In genomic region chr2:166068261-166068660, GRCm38 (mm10) we compare ENCODE assay signal across 24 mouse cellular contexts.
A peak's percentile ranks its signal among the peaks of the same experiment; 100 is the strongest.
DNase-seq lines count a peak whose midpoint lies in the region; ATAC-seq lines count a peak whose summit lies in the region.
"Had no signal": no experiment of that assay in that cellular context is flagged by ENCODE, and none has a peak within 500 bp of the region (broad histone marks: within the 10 kb centered on the region; RNA-seq: fewer than 3 reads in every experiment).

No protein-coding gene starts in this region.

- intact Hi-C loops in heart, postnatal 36 days (cut with DNase I), result no loop called here

- no peak overlapping the region for H3K9ac ChIP-seq in limb, embryonic 11.5 days (ENCODE audit: low read length)
- H3K9ac ChIP-seq in neural tube, embryonic 13.5 days, result no peak overlapping the region
- no peak overlapping the region for H3K9ac ChIP-seq in neural tube, embryonic 15.5 days (replicated peaks)
- H3K9ac ChIP-seq: embryonic facial prominence, embryonic 12.5 days; forebrain, embryonic 13.5 days; forebrain, embryonic 15.5 days had no signal

- H3K27me3 ChIP-seq in limb, embryonic 11.5 days (ENCODE audit: control insufficient read depth, insufficient read depth, low read length), result no peaks in the 10 kb centered on the region
- H3K27me3 ChIP-seq in limb, embryonic 10.5 days (ENCODE audit: low read depth, poor library complexity, severe bottlenecking), result no peaks in the 10 kb centered on the region
- H3K27me3 ChIP-seq in neural tube, embryonic 13.5 days, result no peaks in the 10 kb centered on the region
- H3K27me3 ChIP-seq in neural tube, embryonic 15.5 days (replicated peaks), result no peaks in the 10 kb centered on the region
- H3K27me3 ChIP-seq: CH12.LX; embryonic facial prominence, embryonic 12.5 days; forebrain, embryonic 13.5 days; forebrain, embryonic 15.5 days; Patski had no signal

- no peak overlapping the region for H3K27ac ChIP-seq in limb, embryonic 11.5 days (replicated peaks; ENCODE audit: low read depth, low read length)
- H3K27ac ChIP-seq in limb, embryonic 10.5 days, result no peak overlapping the region
- H3K27ac ChIP-seq in neural tube, embryonic 13.5 days (replicated peaks), result peak overlapping the region; percentile 33; the same call in 1 of the 2 replicates
- no peak overlapping the region for H3K27ac ChIP-seq in neural tube, embryonic 15.5 days (replicated peaks)
- H3K27ac ChIP-seq: embryonic facial prominence, embryonic 10.5 days; embryonic facial prominence, embryonic 12.5 days; forebrain, embryonic 13.5 days; forebrain, embryonic 15.5 days had no signal

- H3K36me3 ChIP-seq in limb, embryonic 11.5 days (ENCODE audit: control insufficient read depth, insufficient read depth, low read length), result peaks cover 11% of the 10 kb centered on the region
- H3K36me3 ChIP-seq in limb, embryonic 10.5 days, result peaks cover 86% of the 10 kb centered on the region
- peaks cover 77% of the 10 kb centered on the region for H3K36me3 ChIP-seq in neural tube, embryonic 13.5 days
- H3K36me3 ChIP-seq in neural tube, embryonic 15.5 days, result peaks cover 68% of the 10 kb centered on the region

- peak; percentile 84 for DNase-seq in heart, adult 11 months
- no peak for DNase-seq in heart, postnatal 36 days
- DNase-seq in limb, embryonic 11.5 days (ENCODE audit: low spot score), result peak; percentile 17
- no peak for DNase-seq in limb, embryonic 10.5 days (ENCODE audit: low spot score)
- DNase-seq: adrenal gland, adult 8-10 months; adrenal gland, postnatal 14 days; adrenal gland, postnatal 36 days; B cell, adult 2 months; cerebellum, adult 11-12 months; cerebellum, adult 2 months; cerebellum, adult 9-10 months; cerebellum, postnatal 10 days; cerebellum, postnatal 25 days had no signal

- no peak overlapping the region for H3K4me2 ChIP-seq in limb, embryonic 11.5 days (ENCODE audit: low read depth, severe bottlenecking)
- no peak overlapping the region for H3K4me2 ChIP-seq in neural tube, embryonic 13.5 days
- H3K4me2 ChIP-seq in neural tube, embryonic 15.5 days, result no peak overlapping the region
- H3K4me2 ChIP-seq: embryonic facial prominence, embryonic 12.5 days; forebrain, embryonic 13.5 days; forebrain, embryonic 15.5 days had no signal

- H3K4me3 ChIP-seq in limb, embryonic 11.5 days (ENCODE audit: low read depth, low read length), result no peak overlapping the region
- no peak overlapping the region for H3K4me3 ChIP-seq in limb, embryonic 10.5 days
- H3K4me3 ChIP-seq in neural tube, embryonic 13.5 days, result no peak overlapping the region
- H3K4me3 ChIP-seq in neural tube, embryonic 15.5 days (replicated peaks), result no peak overlapping the region
- H3K4me3 ChIP-seq: embryonic facial prominence, embryonic 10.5 days; embryonic facial prominence, embryonic 12.5 days; forebrain, embryonic 13.5 days; forebrain, embryonic 15.5 days had no signal

- ATAC-seq in limb, embryonic 11.5 days (ENCODE audit: insufficient number of reproducible peaks, low FRiP score, low TSS enrichment, low read depth), result no peak
- no peak for ATAC-seq in neural tube, embryonic 13.5 days (ENCODE audit: low read depth)
- ATAC-seq in neural tube, embryonic 15.5 days (ENCODE audit: low FRiP score), result no peak
- ATAC-seq: activated CD4-positive, CD25-positive, alpha-beta regulatory T cell, adult 4 months; CD4-positive, CD25-positive, alpha-beta regulatory T cell, adult 4 months; forebrain, embryonic 13.5 days; forebrain, embryonic 15.5 days; Patski had no signal

- H3K4me1 ChIP-seq in limb, embryonic 11.5 days (ENCODE audit: control insufficient read depth, insufficient read depth, low read length), result no peaks in the 10 kb centered on the region
- H3K4me1 ChIP-seq in limb, embryonic 10.5 days, result 0 out of 2 replicates have a peak, but pooled peaks cover 4% of the 10 kb centered on the region
- H3K4me1 ChIP-seq in neural tube, embryonic 13.5 days (replicated peaks), result 0 out of 2 replicates have a peak, but pooled peaks cover 3% of the 10 kb centered on the region
- H3K4me1 ChIP-seq in neural tube, embryonic 15.5 days, result no peaks in the 10 kb centered on the region
- H3K4me1 ChIP-seq: embryonic facial prominence, embryonic 12.5 days; forebrain, embryonic 13.5 days; forebrain, embryonic 15.5 days had no signal

- H3K9me3 ChIP-seq in limb, embryonic 11.5 days (ENCODE audit: control insufficient read depth, low read length), result no peaks in the 10 kb centered on the region
- no peaks in the 10 kb centered on the region for H3K9me3 ChIP-seq in limb, embryonic 10.5 days (replicated peaks)
- no peaks in the 10 kb centered on the region for H3K9me3 ChIP-seq in neural tube, embryonic 13.5 days
- no peaks in the 10 kb centered on the region for H3K9me3 ChIP-seq in neural tube, embryonic 15.5 days (replicated peaks)
- H3K9me3 ChIP-seq: embryonic facial prominence, embryonic 10.5 days; embryonic facial prominence, embryonic 12.5 days; forebrain, embryonic 13.5 days; forebrain, embryonic 15.5 days; G1E had no signal

- WGBS in limb, embryonic 11.5 days, result 89% methylated on average over 9 of the region's 9 CpGs
- 90% methylated on average over 9 of the region's 9 CpGs for WGBS in limb, embryonic 10.5 days
- 86% methylated on average over 9 of the region's 9 CpGs for WGBS in neural tube, embryonic 13.5 days
- WGBS in neural tube, embryonic 15.5 days, result 87% methylated on average over 9 of the region's 9 CpGs

Comparison
In these comparisons a context has a peak if more than half of its experiments do, and no peak if none do; other contexts are left out.
1. DNase-seq: peak in heart, adult 11 months (single experiment) and limb, embryonic 11.5 days (single experiment); none in heart, postnatal 36 days (0 of 2) and limb, embryonic 10.5 days (single experiment).